Mouse (Mus musculus): ENCODE data around the gene Adcy7. TPM values are rescaled to one million over a fixed set of nuclear protein-coding genes. Genes with fewer than 3 reads are reported as not detected.

Gene Adcy7
- polyA plus RNA-seq (2014; fragmentation: Illumina TruSeq; extraction: RNeasy Lipid Tissue Mini Kit (QIAGEN cat#74804); ENCODE audit: low read depth, low replicate concordance), result 9.3 TPM

GRCm38 (mm10) chr8:88272231-88273050, at the start of gene Adcy7:
Adcy7 (plus strand) TSS chr8:88272403.

DNA sequence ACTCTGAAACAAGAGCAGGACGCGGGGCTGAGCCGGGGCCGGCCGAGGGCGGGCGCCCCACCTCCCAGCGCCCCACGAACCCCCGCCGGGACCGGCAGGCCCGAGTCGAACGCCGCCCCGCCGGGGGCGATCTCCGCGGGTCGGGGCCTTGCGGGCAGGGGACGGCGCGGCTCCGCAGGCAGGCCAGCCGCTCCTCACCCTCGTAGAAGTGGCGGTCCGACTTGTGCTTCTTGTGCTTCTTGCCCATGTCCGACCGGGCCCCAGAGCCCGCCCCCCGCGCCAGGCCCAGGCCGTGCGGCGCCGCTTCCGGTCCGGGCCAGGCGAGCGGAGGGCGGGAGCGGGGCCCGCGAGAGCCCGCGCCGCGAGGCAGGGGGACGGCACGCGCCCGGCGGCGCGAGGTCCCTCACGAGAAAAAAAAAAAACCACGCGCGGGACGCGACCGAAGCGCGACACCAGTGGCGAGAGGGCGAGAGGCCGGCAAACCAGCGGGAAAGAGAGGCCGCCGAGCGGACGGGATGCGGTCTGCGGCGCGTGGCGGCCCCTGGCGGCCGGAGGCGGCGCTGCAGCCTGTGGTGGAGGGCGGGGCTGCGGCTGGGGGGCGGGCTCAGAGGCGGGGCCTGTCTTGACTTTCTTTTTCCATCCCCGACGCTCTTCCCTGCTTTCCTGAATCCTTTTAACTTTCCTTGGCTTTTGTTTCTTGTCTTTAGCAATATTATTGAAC, 89.7 kb downstream of the Adcy7 start, which contains the start of gene Brd7:
Gene Brd7, minus strand, starts transcription at position 487 of the 721 bp plus-strand sequence.

Other genes with a start within 250 kb of the Adcy7 start
- 111 TPM for gene Cnep1r1, start 153.6 kb upstream of the Adcy7 start, polyA plus RNA-seq (2014; fragmentation: Illumina TruSeq; extraction: RNeasy Lipid Tissue Mini Kit (QIAGEN cat#74804); ENCODE audit: low read depth, low replicate concordance)
- gene Heatr3, start 134.5 kb upstream of the Adcy7 start, polyA plus RNA-seq (2014; fragmentation: Illumina TruSeq; extraction: RNeasy Lipid Tissue Mini Kit (QIAGEN cat#74804); ENCODE audit: low read depth, low replicate concordance), result 30.0 TPM
- 72.2 TPM for gene Tent4b, start 73.2 kb upstream of the Adcy7 start, polyA plus RNA-seq (2014; fragmentation: Illumina TruSeq; extraction: RNeasy Lipid Tissue Mini Kit (QIAGEN cat#74804); ENCODE audit: low read depth, low replicate concordance)
- gene Brd7, start 89.8 kb downstream of the Adcy7 start, polyA plus RNA-seq (2014; fragmentation: Illumina TruSeq; extraction: RNeasy Lipid Tissue Mini Kit (QIAGEN cat#74804); ENCODE audit: low read depth, low replicate concordance), result 64.9 TPM
- gene Nkd1, start 249.0 kb downstream of the Adcy7 start, polyA plus RNA-seq (2014; fragmentation: Illumina TruSeq; extraction: RNeasy Lipid Tissue Mini Kit (QIAGEN cat#74804); ENCODE audit: low read depth, low replicate concordance), result 1.7 TPM

Measured in sigmoid colon, adult 10 weeks (tissue).